Mouse (Mus musculus) embryonic facial prominence, embryonic 10.5 days (tissue): ENCODE measurements around the gene Dmbt1. TPM values are rescaled to one million over a fixed set of nuclear protein-coding genes. Genes with fewer than 3 reads are reported as not detected.

Experiments used
- DNase-seq: peaks from one replicate; pipeline ENCODE4 v3.0.0-alpha.2; 2017; ENCODE audit warnings: low spot score
- H3K27ac ChIP-seq: fragments of 300-500 bp; sonication (generic); replicated peaks from 2 replicates; pipeline ENCODE4 v1.5.1; 2016; ENCODE audit warnings: mild to moderate bottlenecking
- H3K27me3 ChIP-seq: fragments of 300-500 bp; sonication (generic); replicated peaks from 2 replicates; pipeline ENCODE4 v1.6.1; 2016; ENCODE audit warnings: low read depth, mild to moderate bottlenecking; ENCODE audit not compliant: poor library complexity, severe bottlenecking
- H3K36me3 ChIP-seq: fragments of 300-500 bp; sonication (generic); replicated peaks from 2 replicates; pipeline ENCODE4 v1.6.1; 2016; ENCODE audit warnings: mild to moderate bottlenecking, moderate library complexity
- H3K4me1 ChIP-seq: fragments of 300-500 bp; sonication (generic); 2 replicates; pipeline ENCODE4 v1.6.1; 2016
- H3K4me3 ChIP-seq: fragments of 300-500 bp; sonication (generic); 2 replicates; pipeline ENCODE4 v1.5.1; 2016; ENCODE audit warnings: mild to moderate bottlenecking, moderate library complexity
- H3K9me3 ChIP-seq: fragments of 300-500 bp; sonication (generic); 2 replicates; pipeline ENCODE4 v1.6.1; 2016; ENCODE audit warnings: mild to moderate bottlenecking
- WGBS: fragments of 180-500 bp; shearing (Covaris S2); methylation state at CpG from one replicate; pipeline ENCODE4 v1.1.7; 2016; 5-methylcytosine and 5-hydroxymethylcytosine counted together
- polyA plus RNA-seq: library from polyadenylated mRNA; unstranded; fragments of >200 nt; fragmentation: Nextera tagmentation; extraction: Ambion mirVana; gene quantifications from 2 replicates; pipeline ENCODE4 v1.2.1, GENCODE M21; 2016

Gene Dmbt1
- not detected in 2 replicates for polyA plus RNA-seq

GRCm38 (mm10) chr7:131031755-131032154 lies at the start of gene Dmbt1:
Dmbt1 (plus strand) TSS chr7:131032053.
- Histone ChIP-seq H3K36me3 (no peaks in the 10 kb centered on the region), H3K4me3 (no peak within 1 kb of the TSS), H3K4me1 (0 out of 2 replicates have a peak, but pooled peaks cover 2% of the 10 kb centered on the region), H3K27me3 (no peaks in the 10 kb centered on the region), H3K27ac (no peak within 1 kb of the TSS), H3K9me3 (no peaks in the 10 kb centered on the region)
- 85% methylated on average over 5 of the region's 5 CpGs for WGBS
- DNase-seq, result no peak

- H3K27me3 ChIP-seq, result no peaks in the 10 kb centered on the region
- H3K4me1 ChIP-seq, result peaks cover 22% of the 10 kb centered on the region
- no peaks in the 10 kb centered on the region for H3K36me3 ChIP-seq
- WGBS, result 25% methylated on average over 4 of the region's 4 CpGs
- peak overlapping the region; percentile 59 for H3K27ac ChIP-seq
- no peaks in the 10 kb centered on the region for H3K9me3 ChIP-seq
- peak; percentile 71 for DNase-seq
- no peak overlapping the region for H3K4me3 ChIP-seq
Measured at GRCm38 (mm10) chr7:130982371-130982770, 49.5 kb upstream of the Dmbt1 start.

- no peak for DNase-seq
- Histone ChIP-seq H3K27ac (no peak overlapping the region), H3K27me3 (no peaks in the 10 kb centered on the region), H3K4me3 (no peak overlapping the region), H3K4me1 (peaks cover 17% of the 10 kb centered on the region), H3K9me3 (no peaks in the 10 kb centered on the region), H3K36me3 (no peaks in the 10 kb centered on the region)
- 75% methylated on average over 3 of the region's 3 CpGs for WGBS
Measured at GRCm38 (mm10) chr7:130982881-130983280, 49.0 kb upstream of the Dmbt1 start.

GRCm38 (mm10) chr7:130984294-130984693 lies 47.6 kb upstream of the Dmbt1 start:
- Histone ChIP-seq H3K4me3 (no peak overlapping the region), H3K36me3 (no peaks in the 10 kb centered on the region), H3K27ac (no peak overlapping the region), H3K27me3 (no peaks in the 10 kb centered on the region), H3K9me3 (no peaks in the 10 kb centered on the region), H3K4me1 (peaks cover 15% of the 10 kb centered on the region)
- 92% methylated on average over 7 of the region's 7 CpGs for WGBS
- no peak for DNase-seq

GRCm38 (mm10) chr7:130985193-130985592 lies 46.7 kb upstream of the Dmbt1 start:
- WGBS, result 87% methylated on average over 12 of the region's 12 CpGs
- Histone ChIP-seq H3K27me3 (no peaks in the 10 kb centered on the region), H3K4me3 (no peak overlapping the region)

GRCm38 (mm10) chr7:130985716-130986115 lies 46.1 kb upstream of the Dmbt1 start:
- no peak for DNase-seq
- Histone ChIP-seq H3K4me1 (peaks cover 15% of the 10 kb centered on the region), H3K27ac (no peak overlapping the region), H3K27me3 (no peaks in the 10 kb centered on the region), H3K9me3 (no peaks in the 10 kb centered on the region), H3K36me3 (no peaks in the 10 kb centered on the region), H3K4me3 (no peak overlapping the region)
- WGBS, result 87% methylated on average over 3 of the region's 3 CpGs

More at GRCm38 (mm10) chr7:130985193-130985592, 46.7 kb upstream of the Dmbt1 start:
- H3K4me1 ChIP-seq, result peaks cover 15% of the 10 kb centered on the region
- H3K9me3 ChIP-seq, result no peaks in the 10 kb centered on the region
- no peak overlapping the region for H3K27ac ChIP-seq
- DNase-seq, result no peak
- no peaks in the 10 kb centered on the region for H3K36me3 ChIP-seq

GRCm38 (mm10) chr7:130988146-130988545 lies 43.7 kb upstream of the Dmbt1 start:
- 89% methylated on average over 5 of the region's 5 CpGs for WGBS
- H3K27me3 ChIP-seq, result no peaks in the 10 kb centered on the region
- no peaks in the 10 kb centered on the region for H3K36me3 ChIP-seq
- no peak overlapping the region for H3K27ac ChIP-seq
- no peaks in the 10 kb centered on the region for H3K4me1 ChIP-seq
- H3K4me3 ChIP-seq, result no peak overlapping the region
- H3K9me3 ChIP-seq, result no peaks in the 10 kb centered on the region
- no peak for DNase-seq

- no peak for DNase-seq
- Histone ChIP-seq H3K36me3 (no peaks in the 10 kb centered on the region), H3K4me1 (no peaks in the 10 kb centered on the region), H3K4me3 (no peak overlapping the region), H3K9me3 (no peaks in the 10 kb centered on the region), H3K27ac (no peak overlapping the region), H3K27me3 (no peaks in the 10 kb centered on the region)
- WGBS, result 64% methylated on average over 3 of the region's 3 CpGs
Measured at GRCm38 (mm10) chr7:130989371-130989770, 42.5 kb upstream of the Dmbt1 start.

- Histone ChIP-seq H3K36me3 (no peaks in the 10 kb centered on the region), H3K27me3 (no peaks in the 10 kb centered on the region), H3K9me3 (no peaks in the 10 kb centered on the region), H3K27ac (no peak overlapping the region), H3K4me3 (no peak overlapping the region), H3K4me1 (no peaks in the 10 kb centered on the region)
- no peak for DNase-seq
- 88% methylated on average over 13 of the region's 13 CpGs for WGBS
Measured at GRCm38 (mm10) chr7:130991174-130991789, 40.6 kb upstream of the Dmbt1 start.

- Histone ChIP-seq H3K4me3 (no peak overlapping the region), H3K27ac (no peak overlapping the region), H3K4me1 (no peaks in the 10 kb centered on the region), H3K27me3 (no peaks in the 10 kb centered on the region), H3K36me3 (no peaks in the 10 kb centered on the region), H3K9me3 (no peaks in the 10 kb centered on the region)
- no peak for DNase-seq
- 50% methylated on average over 8 of the region's 8 CpGs for WGBS
Measured at GRCm38 (mm10) chr7:130993907-130994306, 37.9 kb upstream of the Dmbt1 start.

GRCm38 (mm10) chr7:131001976-131002726 lies 29.7 kb upstream of the Dmbt1 start:
- no peak overlapping the region for H3K27ac ChIP-seq
- no peak overlapping the region for H3K4me3 ChIP-seq
- no peaks in the 10 kb centered on the region for H3K36me3 ChIP-seq
- DNase-seq, result no peak
- 89% methylated on average over 12 of the region's 12 CpGs for WGBS
- H3K4me1 ChIP-seq, result peaks cover 5% of the 10 kb centered on the region; the same call in 1 of the 2 replicates
- peaks cover 12% of the 10 kb centered on the region; the same call in 1 of the 2 replicates for H3K9me3 ChIP-seq
- H3K27me3 ChIP-seq, result no peaks in the 10 kb centered on the region

- H3K4me1 ChIP-seq, result peaks cover 5% of the 10 kb centered on the region; the same call in 1 of the 2 replicates
- DNase-seq, result no peak
- peaks cover 16% of the 10 kb centered on the region; the same call in 1 of the 2 replicates for H3K9me3 ChIP-seq
- no peaks in the 10 kb centered on the region for H3K27me3 ChIP-seq
- no peaks in the 10 kb centered on the region for H3K36me3 ChIP-seq
- H3K27ac ChIP-seq, result no peak overlapping the region
- 87% methylated on average over 5 of the region's 5 CpGs for WGBS
- no peak overlapping the region for H3K4me3 ChIP-seq
Measured at GRCm38 (mm10) chr7:131004071-131004470, 27.8 kb upstream of the Dmbt1 start.

GRCm38 (mm10) chr7:131007221-131007620 lies 24.6 kb upstream of the Dmbt1 start:
- no peaks in the 10 kb centered on the region for H3K4me1 ChIP-seq
- H3K36me3 ChIP-seq, result no peaks in the 10 kb centered on the region
- H3K9me3 ChIP-seq, result peaks cover 16% of the 10 kb centered on the region; the same call in 1 of the 2 replicates
- H3K27me3 ChIP-seq, result no peaks in the 10 kb centered on the region
- WGBS, result 97% methylated on average over 2 of the region's 2 CpGs
- no peak overlapping the region for H3K4me3 ChIP-seq
- no peak for DNase-seq
- no peak overlapping the region for H3K27ac ChIP-seq
